Mouse (Mus musculus) cerebellum, postnatal 36 days (tissue): Measurements from ENCODE around the gene Gpr4.

Experiments
- DNase-seq, 2 experiments: peaks; one replicate each; pipeline ENCODE4 v3.0.0; 2021 to 2022; ENCODE audit warnings: mixed read lengths in 2 of 2

Gene Gpr4

GRCm38 (mm10) chr7:19267051-19267450 lies 54.7 kb downstream of the Gpr4 start:
- no peak for DNase-seq

- no peak for DNase-seq
Observed at GRCm38 (mm10) chr7:19268993-19269681, 56.8 kb downstream of the Gpr4 start.

GRCm38 (mm10) chr7:19269721-19270441 lies 57.5 kb downstream of the Gpr4 start:
- peak in 1 of 2 experiments; percentile 27 for DNase-seq

- no peak for DNase-seq
Observed at GRCm38 (mm10) chr7:19270509-19271237, 58.3 kb downstream of the Gpr4 start.

- peak; percentile 84 to 88 for DNase-seq
Observed at GRCm38 (mm10) chr7:19271238-19272172, 59.2 kb downstream of the Gpr4 start, which contains the start of gene Vasp. Gene Vasp, minus strand, starts transcription at chr7:19271817.

GRCm38 (mm10) chr7:19272173-19272764 lies 59.9 kb downstream of the Gpr4 start:
- peak; percentile 64 to 72 for DNase-seq
